Mouse (Mus musculus) small intestine, adult 2 months (tissue): ENCODE measurements around the gene Timm23.

Experiments used
- CTCF ChIP-seq: fragments of 200-500 bp; IDR thresholded peaks from 2 replicates; pipeline ENCODE4 v1.5.1; 2012; ENCODE audit warnings: low read depth, mild to moderate bottlenecking, control low read depth, inconsistent platforms, low read length, moderate library complexity, mixed read lengths; ENCODE audit not compliant: insufficient replicate concordance, insufficient read length; ENCODE audit errors: extremely low read depth
- POLR2A ChIP-seq: fragments of 200-500 bp; IDR thresholded peaks from 2 replicates; pipeline ENCODE4 v1.6.1; 2012; ENCODE audit warnings: low read depth, mild to moderate bottlenecking, control low read depth, inconsistent platforms, low read length, moderate library complexity

GRCm38 (mm10) chr14:32154758-32155157 lies 46.9 kb downstream of the Timm23 start:
- no peak for TF ChIP-seq POLR2A
- no peak for TF ChIP-seq CTCF
